Mouse (Mus musculus) ovary, postnatal 14 days (tissue): ENCODE results near the gene Rnf43.
A peak's percentile ranks its signal among the peaks of the same experiment; 100 is the strongest.

Source experiments
- DNase-seq: peaks from one replicate; pipeline ENCODE4 v3.0.0; 2022; ENCODE audit warnings: low spot score

Gene Rnf43

DNA sequence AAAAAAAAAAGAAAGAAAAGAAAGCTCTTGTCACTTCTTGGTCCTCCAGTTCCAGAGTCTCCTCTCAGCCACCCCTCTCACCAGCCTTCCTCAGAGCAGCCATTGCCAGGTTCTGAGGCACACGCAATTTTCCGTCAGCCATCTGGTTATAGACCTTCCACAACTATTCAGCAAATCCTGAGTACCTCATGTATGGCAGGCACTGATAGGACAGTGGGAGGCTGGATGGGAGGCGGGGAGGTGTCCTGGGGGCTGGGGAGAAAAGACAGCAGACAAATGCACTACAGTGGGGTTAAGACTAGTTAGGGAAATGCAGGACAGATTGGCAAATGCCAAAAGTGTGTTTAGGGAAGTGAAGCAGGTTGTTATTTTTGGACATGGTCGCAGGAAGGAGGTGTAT is 49.7 kb downstream of the Rnf43 start:
- no peak for DNase-seq

DNA sequence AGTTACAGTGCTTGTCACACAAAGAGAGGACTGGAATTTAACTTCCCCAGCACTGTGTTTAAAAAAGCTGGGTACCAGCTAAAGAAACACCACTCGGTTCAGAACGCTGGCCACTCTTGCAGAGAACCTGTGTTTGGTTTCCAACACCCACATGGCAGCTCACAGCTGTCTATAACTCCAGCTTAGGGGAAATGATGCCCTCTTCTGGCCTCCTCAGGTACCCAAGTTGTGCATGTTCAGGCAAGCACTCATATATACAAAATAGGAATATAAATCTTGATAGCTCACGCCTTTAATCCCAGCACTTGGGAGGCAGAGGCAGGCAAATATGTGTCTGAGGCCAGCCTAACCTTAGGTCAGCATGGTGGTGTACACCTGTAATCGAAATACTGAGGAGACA is 53.5 kb downstream of the Rnf43 start:
- DNase-seq, result no peak

DNA sequence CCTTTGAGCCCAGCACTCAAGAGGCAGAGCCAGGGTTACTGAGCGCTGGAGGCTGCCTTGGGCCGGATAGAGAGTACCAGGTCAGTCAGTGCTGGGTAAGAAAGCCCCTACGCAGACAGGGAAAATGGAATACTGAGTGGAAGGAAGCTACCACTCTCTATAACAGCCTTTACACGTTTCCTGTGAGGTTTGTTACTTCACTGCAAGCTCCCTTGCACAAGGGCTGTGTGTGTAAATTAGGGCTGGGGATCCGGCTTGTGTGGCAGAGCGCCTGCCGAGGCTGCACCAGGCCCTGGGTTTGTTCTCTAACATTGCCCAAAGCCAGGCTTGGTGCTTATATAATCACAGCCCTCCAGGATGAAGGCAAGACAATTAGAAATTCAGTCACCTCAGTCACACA is 57.0 kb downstream of the Rnf43 start:
- DNase-seq, result no peak

DNA sequence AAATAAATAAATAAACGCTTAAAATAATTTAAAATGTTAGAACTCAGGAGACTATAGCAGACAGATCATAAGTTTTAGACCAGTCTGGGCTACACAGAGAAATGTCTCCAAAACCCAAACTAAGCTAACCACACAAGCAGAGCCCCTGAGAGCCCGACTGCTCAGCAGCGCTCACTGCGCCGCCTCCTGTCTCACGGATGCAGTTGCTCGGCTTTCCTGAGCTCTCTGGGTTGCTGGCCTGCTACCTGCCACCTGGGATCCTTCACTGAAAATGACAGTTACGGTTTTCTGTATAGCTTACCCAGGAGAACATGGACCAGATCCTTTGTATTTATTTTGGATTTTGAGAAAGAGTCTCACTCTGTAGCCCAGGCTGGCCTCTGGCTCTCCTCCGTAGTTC is 57.8 kb downstream of the Rnf43 start:
- no peak for DNase-seq

DNA sequence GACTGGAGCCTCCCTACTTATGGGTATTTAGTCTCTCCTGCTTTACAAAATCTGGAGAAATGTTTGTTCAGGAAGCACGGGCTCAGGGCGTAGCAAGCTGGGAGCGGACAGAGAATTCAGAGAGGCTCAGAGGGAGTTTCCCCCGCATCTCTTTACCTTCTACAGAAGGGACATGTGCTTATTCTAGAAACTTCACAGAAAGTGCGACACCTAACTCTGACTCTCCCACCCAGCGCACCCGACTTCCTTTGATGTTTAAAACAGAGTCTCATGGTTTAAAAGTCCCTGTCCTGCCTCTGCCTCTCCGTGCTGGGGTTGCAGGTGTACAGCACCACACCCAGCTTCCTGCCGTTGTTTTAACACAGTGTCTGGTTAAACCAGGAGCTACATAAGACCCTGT is 58.3 kb downstream of the Rnf43 start:
- DNase-seq, result no peak

DNA sequence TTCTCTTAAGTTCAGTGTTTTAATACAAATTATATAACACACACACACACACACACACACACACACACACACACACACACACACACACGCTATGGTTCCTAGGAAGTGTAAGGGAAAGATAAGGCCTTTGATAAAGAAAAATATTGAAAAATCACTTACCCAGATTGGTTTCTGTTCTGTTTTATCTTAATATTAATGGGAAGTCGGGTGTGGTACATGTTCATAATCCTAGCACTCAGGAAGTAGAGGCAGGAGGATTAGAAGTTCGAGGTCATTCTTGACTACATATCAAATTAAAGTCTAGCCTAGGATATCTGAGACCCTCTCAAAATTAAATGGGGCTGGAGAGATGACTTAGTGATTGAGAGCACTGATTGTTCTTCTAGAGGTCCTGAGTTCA is 59.6 kb downstream of the Rnf43 start:
- DNase-seq, result no peak

DNA sequence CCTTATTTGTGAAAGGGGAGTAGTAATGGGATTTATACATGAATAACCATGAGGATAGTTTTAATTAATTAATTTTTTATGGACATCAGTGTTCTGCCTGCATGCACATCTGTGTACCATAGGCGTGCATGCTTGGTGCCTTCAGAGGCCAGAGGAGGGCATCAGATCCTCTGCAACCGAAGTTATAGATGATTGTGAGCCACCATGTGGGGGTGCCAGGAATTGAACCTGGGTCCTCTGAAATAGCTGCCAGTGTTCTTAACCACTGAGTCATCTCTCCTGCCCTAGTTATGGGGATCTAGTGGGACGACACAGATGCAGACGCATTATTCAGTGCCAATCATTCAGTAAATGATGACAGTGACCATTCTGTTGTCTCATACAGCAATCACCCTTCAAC is 60.4 kb downstream of the Rnf43 start:
- no peak for DNase-seq

DNA sequence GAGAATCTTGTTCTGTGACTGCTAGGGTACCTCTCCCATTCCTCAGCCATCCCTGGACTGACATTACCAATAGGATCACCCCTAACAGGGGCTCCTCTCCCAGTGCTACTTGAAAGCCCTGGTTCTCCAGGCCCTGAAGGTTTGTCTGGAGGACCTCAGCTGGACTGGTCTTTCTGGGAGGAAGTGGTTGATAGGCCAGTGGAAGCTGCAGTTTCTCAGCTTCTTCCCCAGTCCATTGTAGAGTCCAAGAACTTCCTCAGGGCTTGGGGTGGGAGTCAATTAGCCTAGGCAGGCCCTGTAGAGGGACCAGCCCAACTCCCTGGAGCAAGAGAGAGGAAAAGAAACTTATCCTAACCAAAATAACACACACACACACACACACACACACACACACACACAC is 63.0 kb downstream of the Rnf43 start:
- no peak for DNase-seq

DNA sequence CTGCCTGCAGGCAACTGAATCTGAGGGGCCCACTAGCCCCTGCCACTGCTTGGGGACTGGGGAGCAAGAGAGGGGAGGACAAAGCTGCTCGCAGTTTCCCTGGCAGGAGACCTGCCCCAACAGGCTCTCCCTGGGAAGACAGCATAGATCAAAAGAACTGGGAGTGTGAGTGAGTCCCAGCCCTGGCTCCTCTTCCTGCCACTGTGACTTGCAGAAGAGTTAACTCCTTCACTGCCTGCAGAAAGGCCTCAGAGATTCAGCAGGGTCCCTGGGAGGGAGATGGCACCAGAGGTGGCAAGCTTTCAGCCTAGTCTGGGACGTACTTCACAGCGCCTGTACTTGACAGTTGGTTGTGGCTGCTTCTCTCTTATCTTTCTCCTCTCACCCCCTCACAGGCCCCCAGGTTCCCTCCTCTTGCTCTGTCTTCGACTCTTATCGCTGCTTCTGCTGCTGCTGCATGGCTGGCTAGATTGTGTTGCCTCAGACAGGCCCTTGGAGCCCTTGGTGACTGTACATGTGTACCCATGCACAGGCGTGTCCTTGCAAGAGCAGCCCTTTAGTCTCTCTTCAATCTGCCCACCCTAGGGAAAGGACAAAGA is 63.5 kb downstream of the Rnf43 start:
- no peak for DNase-seq

DNA sequence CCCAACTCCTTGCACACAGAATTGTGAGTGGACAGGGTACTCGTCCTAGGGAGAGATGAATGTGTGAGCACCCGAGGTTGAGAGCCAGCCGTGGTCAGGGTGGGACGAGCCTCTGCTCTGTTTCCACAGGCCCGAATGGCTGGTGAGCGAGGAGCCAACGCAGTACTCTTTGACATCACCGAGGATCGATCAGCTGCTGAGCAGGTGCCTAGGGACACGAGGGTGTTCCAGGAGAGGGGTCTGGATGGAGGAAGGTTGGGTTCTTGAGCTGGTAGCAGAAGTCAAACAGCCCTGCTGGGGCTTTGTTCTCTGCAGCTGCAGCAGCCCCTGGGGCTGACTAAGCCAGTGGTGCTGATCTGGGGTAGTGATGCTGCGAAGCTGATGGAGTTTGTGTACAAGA is 64.5 kb downstream of the Rnf43 start:
- DNase-seq, result no peak

DNA sequence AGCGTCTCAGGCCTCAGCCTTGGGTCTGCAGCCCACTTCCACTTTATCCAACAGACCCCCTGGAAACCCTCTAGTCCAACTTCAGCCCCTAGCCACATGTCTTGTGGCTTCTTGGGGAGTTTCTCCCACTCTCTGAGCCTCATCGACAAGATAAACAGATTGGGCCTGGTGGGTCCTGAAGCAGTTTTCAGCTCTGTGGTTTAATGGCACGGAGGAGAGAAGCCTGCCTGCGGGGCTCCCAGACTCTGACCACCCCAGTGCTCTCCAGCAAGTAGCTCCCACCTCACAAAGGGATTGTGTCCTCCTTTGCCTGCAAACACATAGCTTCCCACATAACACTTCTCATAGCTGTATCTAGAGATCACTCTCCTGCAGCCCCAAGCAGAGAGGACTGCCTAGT is 64.9 kb downstream of the Rnf43 start:
- DNase-seq, result no peak

DNA sequence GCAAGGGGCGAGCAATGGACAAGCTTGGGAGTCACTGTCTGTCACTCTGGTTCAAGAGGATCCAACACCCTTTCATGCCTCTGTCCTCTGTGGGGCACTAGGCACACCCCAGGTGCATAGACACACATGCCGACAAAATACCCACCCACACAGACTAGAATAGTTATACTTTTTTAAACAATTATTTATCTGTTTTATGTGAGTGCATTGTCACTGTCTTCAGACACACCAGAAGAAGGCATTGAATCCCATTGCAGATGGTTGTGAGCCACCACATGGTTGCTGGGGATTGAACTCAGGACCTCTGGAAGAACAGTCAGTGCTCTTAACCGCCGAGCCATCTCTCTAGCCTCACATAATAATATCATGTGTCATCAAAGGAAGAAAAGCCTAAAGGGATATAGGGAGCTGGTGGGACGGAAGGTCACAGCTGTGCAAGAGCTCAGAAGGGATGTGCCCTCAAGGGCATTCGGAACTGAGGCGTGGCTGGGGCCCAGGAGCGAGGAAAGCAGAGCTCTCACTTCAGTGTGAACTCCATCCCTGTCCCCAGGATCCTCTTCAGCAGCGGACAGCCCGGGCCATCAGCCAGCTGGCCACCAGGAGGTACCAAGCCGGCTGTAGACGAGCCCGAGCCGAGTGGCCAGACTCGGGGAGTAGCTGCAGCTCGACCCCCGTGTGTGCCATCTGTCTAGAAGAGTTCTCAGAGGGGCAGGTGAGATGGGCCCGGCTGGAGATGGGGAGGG is 66.5 kb downstream of the Rnf43 start:
- DNase-seq, result no peak

DNA sequence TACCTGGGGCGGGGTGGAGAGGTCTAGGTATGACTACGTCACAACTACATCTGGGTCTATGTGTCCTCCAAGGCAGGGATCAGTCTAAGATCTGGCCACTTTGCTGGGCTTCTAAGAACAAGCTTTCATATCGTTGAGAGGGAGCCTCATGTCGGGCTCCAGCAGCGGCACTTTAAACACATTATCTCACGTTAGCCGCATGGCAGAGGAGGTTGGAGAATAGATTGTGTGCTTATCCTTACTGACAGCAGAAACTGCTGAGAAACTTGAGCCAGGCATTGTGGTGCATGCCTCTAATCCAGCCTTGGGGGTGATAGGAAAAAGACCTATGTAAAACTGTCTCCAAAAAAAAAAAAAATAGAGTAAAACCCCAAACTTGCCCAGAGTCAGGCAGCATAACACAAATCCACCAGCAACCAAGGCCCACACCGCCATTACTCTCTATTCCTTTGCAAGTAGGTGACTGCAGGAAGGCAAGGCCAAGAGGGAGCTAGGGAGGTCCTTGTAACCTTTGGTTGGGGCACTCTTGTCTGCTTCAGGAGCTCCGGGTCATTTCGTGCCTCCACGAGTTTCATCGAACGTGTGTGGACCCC is 67.2 kb downstream of the Rnf43 start:
- DNase-seq, result no peak

DNA sequence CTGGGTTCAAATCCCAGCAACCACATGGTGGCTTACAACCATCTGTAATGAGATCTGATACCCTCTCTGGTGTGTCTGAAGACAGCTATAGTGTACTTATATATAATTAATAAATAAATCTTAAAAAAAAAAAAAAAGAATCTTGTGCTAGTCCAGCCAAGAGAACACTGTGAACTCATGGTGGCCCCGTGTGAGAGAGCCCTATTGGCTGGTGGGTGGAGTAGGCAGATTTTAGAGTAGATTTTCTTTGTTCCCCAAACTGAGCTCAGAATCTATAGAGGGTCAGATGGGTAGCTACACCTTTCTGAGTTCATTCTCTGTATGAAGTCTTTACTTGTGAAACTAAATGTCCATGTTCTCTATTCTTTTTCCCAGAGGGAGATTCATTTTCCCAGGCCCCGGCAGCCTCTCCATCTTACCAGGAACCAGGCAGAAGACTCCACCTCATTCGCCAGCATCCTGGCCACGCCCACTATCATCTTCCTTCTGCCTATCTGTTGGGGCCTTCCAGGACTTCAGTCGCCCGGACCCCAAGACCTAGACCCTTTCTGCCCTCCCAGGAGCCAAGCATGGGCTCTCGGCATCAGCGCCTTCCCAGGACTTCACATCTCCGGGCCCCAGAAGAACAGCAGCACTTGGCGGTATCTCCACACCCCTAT is 68.3 kb downstream of the Rnf43 start:
- no peak for DNase-seq

DNA sequence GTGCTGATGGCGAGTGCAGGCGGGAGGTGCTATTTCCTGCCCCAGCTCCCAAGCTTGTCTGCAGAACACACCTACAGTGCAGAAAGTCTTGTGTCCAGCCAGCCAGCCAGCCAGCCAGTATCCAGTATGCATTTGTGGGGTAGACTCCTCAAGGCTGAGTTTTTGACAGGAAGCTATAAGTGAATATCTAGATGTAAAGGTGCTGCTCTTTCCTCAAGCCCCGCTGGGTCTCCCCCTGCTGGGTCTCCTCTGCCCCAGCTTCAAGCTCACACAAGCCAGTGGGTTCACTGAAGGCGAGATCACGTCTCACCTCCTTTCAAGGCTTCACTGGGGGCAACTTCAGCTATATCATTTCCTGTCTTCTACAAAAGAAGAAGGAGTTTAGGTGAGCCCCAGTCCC is 71.8 kb downstream of the Rnf43 start:
- no peak for DNase-seq

DNA sequence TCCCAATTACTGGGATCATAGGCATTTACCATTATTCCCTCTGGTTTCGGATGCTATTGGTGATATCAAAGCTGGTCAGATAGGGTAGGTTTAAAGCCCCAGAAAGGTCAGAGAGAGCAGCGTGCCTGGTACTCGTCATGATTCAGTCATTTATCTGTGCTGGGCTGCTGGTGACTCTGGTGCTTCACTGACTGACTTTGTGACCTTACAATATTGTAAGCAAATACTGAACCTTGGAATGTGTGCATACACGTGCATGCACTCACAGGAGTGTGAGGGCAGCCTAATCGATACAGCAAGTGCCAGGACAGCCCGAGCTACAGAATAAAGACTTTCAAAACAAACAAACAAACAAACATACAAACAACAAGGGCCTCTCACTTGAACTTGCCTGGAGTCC is 73.2 kb downstream of the Rnf43 start:
- DNase-seq, result no peak

DNA sequence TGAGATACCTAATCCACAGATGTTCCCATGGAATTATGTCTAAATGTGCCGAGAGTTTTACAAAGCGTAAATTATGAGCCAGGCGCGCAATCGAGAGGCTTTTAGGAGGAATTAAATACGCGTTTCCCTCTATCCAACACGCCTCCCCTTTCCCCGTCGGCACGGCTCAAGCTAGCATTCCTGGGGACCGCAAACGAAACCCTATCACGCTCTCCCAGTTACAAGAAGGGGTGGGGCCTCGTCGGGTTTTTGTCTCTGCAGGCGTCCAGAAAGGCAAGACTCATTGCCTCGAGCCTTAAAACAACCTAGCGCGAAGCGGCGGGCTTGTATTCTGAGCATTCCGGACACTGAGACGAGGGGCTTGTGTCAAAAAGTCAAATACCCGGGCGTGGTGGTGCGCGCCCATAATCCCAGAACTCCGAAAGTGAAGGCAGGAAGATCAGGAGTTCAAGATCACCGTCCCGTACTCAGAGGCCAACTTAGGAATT is 74.2 kb downstream of the Rnf43 start:
- peak; percentile 41 for DNase-seq

DNA sequence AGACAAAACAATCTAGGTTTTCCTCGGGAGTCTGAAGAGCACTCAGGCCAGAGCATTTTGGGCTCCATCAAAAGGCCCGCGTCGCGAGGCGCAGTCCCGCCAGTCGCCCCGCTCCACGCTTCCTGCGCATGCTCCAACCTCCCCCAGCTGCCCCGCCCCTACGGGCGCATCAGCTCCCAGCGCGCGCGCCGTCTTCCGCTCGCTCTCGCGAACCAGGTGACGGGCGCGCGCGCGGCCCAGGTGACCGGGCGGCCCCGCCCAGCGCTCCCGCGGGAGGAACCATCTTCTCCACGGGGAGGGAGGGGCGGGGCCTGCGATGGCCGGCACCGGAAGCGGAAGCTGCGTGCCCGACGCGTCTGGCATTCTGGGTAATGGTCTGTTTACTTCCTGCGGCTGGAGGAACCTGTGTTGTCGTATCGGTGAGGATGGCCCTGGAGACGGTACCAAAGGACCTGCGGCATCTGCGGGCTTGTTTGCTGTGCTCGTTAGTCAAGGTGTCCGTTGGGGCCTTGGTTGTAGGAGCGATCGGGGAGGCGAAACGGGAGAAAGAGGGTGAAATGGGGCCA is 74.7 kb downstream of the Rnf43 start, which contains the start of gene Supt4a:
TSS of gene Supt4a (plus strand) at position 378 of the 566 bp plus-strand sequence.
- DNase-seq, result peak; percentile 95

DNA sequence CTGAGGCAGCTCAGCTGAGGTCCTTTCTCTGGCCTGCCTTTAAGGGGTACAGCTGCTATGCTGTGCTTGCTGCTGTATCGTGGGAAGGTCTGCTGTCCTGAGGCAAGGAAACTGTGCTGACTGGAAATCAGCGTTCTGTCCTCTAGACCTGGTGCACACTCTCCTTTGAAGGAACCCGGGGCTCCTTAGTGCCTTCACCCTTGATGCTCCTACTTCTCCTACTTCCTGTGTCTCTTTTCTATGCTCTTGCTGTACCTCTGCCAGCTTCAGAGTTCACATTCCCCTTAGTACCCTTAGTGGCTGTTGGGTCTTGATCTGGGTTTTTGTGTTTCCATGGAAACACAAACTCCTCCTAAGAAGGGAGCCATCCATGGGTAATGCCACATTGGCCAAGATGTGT is 81.2 kb downstream of the Rnf43 start:
- no peak for DNase-seq

DNA sequence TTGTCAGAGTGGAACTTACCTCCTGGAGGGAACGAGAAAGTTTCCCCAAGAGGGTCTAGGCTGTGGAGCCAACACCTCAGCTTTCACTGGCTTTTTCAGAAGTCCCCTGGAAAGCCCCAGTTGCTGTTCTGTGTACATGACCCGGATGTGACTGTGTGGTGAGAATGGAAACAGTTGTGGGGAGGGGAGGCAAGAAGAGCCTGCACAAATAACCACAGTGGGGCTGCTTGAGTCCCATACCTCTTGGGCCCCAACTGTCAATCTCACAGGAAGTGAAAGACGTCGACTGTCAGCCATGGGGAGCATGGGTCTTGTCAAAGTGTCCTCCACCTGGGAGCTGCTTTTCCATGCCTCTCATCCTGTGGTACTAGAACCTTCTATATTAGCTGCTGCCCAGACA is 82.4 kb downstream of the Rnf43 start:
- DNase-seq, result no peak

DNA sequence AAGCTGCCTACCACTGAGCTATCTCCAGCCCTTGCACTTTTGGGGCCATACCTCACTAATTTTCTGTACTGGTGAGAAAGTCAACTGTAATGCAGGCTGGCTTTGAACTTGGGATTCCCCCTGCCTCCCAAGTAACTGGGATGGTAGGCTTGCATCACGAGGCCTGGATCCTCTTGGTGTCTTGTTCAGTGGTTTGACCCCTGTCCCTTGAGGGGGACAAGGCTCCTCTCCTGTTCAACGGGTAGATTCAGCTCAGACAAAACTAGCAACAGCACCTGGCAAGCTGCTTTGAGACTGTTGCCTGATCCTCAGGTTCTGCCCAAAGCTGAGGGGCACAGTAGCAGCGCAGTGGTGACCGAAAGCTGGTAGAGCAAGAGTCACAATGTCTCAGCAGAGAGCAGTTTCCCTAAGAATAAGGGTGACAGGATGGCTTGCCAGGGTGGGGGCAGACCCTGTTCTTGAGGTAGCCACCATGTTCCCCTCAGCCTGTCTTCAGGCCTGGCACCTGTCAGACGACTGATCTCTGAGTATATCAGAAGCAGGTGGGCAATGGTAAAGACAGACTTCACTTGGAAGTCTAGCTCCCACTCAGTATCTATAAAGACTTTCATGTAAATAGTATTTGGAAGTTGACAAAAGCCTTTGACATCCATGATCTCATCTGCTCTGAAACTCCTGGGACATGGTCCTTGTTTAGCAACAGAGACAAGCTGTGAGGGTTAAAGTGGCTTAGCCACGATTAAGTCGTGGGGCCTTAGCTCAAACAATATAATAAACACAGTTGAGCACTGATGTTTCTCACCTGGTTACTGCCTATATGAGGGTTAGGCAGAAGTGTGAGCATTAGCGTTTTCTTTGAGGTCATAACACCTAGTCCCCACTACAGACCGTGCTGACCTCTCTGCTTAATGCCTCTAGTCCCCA is 83.4 kb downstream of the Rnf43 start:
- no peak for DNase-seq

DNA sequence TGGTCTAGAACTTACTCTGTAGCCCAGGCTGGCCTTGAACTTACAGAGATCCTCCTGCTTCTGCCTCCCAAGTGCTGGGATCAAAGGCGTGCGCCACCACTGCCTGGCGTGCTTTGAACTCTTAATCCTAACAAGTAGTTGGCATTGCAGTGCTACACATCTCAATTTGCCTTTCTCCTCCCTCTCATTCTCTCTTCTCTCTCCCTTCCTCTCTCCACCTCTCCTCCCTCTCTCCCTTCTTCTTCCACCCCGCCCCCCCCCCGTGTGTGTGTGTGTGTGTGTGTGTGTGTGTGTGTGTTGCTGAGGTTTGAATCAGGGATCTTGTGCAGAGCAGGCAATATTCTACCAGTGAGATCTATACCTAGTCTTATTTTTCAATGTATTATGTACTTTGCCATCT is 84.8 kb downstream of the Rnf43 start:
- DNase-seq, result no peak
